Mouse (Mus musculus) neural tube, embryonic 12.5 days (tissue): Measurements from ENCODE around the gene Utrn. TPM values are rescaled to one million over a fixed set of nuclear protein-coding genes. Genes with fewer than 3 reads are reported as not detected.

Experiments used
- ATAC-seq: fragments of 200-750 bp; cut with Nextera tagmentation; 2 replicates; pipeline ENCODE4 v1.8.0; 2017; ENCODE audit warnings: low read depth, mild to moderate bottlenecking, moderate TSS enrichment, moderate library complexity; ENCODE audit not compliant: low FRiP score
- H3K27ac ChIP-seq: fragments of 300-500 bp; sonication (generic); 2 replicates; pipeline ENCODE4 v1.5.1; 2016
- H3K27me3 ChIP-seq: fragments of 300-500 bp; sonication (generic); replicated peaks from 2 replicates; pipeline ENCODE4 v1.6.1; 2016; ENCODE audit warnings: mild to moderate bottlenecking
- H3K36me3 ChIP-seq: fragments of 300-500 bp; sonication (generic); 2 replicates; pipeline ENCODE4 v1.6.1; 2016; ENCODE audit warnings: mild to moderate bottlenecking
- H3K4me1 ChIP-seq: fragments of 300-500 bp; sonication (generic); 2 replicates; pipeline ENCODE4 v1.6.1; 2016
- H3K4me2 ChIP-seq: fragments of 300-500 bp; sonication (generic); replicated peaks from 2 replicates; pipeline ENCODE4 v1.6.1; 2016; ENCODE audit warnings: mild to moderate bottlenecking
- H3K4me3 ChIP-seq: fragments of 300-500 bp; sonication (generic); 2 replicates; pipeline ENCODE4 v1.5.1; 2016
- H3K9ac ChIP-seq: fragments of 300-500 bp; sonication (generic); 2 replicates; pipeline ENCODE4 v1.6.1; 2016; ENCODE audit warnings: mild to moderate bottlenecking
- H3K9me3 ChIP-seq: fragments of 300-500 bp; sonication (generic); 2 replicates; pipeline ENCODE4 v1.6.1; 2016; ENCODE audit warnings: mild to moderate bottlenecking
- WGBS: fragments of 180-500 bp; shearing (Covaris S2); methylation state at CpG from one replicate; pipeline ENCODE4 v1.1.7; 2016; 5-methylcytosine and 5-hydroxymethylcytosine counted together
- polyA plus RNA-seq: library from polyadenylated mRNA; unstranded; fragments of >200 nt; fragmentation: Nextera tagmentation; extraction: Ambion mirVana; gene quantifications from 2 replicates; pipeline ENCODE4 v1.2.1, GENCODE M21; 2016

Gene Utrn
- polyA plus RNA-seq, 1 experiment from 2014 or later = 44.4 TPM

DNA sequence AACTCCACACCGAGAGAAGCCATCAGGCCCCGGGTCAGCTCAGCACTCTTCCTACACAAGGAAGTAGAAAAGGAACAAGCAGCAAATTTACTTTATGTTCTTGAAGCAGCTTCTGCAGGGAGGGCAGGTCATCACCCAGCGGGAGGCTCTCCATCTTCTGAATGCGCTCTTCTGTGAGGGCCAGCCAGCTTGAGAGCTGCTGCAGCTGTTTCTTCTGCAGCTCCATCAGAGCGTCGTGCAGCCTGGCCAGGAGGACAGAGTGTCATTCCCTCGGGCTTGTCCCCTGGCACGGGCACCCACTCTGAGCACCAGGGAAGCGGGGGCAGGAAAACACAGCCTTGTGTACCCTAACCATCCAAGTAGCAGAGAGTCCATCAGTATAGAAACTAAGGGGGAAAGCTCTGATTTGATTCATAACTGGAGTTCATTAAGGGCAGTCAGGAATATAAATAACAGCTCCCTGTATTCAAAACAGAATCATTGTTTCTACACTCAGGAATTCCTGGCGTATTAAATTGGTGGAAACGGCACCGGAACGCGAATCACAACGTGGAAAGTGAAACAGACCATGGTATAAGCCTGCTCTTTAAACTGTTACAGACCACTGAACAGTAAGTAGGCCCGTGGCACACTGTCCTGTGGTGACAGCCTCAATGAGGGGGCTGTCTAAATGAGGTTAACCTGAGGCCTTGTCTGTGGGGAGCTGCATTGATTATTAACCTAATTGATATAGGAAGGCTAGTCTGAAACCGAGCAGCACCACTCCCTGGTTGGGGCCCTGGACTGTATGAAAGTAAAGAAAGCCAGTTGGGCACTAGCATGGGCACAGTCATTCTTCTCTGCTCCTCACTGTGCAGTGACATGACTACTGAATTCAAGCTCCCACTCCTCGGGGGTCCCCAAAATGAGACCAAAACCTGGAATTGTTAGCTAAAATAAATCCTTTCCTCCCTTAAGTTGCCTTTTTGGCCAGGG, 132.0 kb downstream of the Utrn start:
- 33% methylated on average over 18 of the region's 18 CpGs for WGBS
- Histone ChIP-seq H3K9me3 (no peaks in the 10 kb centered on the region), H3K4me1 (peaks cover 14% of the 10 kb centered on the region), H3K9ac (no peak overlapping the region), H3K4me2 (0 out of 2 replicates have a peak overlapping the region, but pooled peaks have one; percentile 0), H3K27me3 (no peaks in the 10 kb centered on the region), H3K36me3 (peaks cover 15% of the 10 kb centered on the region; the same call in 1 of the 2 replicates), H3K4me3 (no peak overlapping the region), H3K27ac (no peak overlapping the region)
- peak; percentile 82 for ATAC-seq

GRCm38 (mm10) chr10:12735695-12736094, 133.5 kb downstream of the Utrn start:
- H3K9me3 ChIP-seq = no peaks in the 10 kb centered on the region
- H3K4me1 ChIP-seq = peaks cover 14% of the 10 kb centered on the region
- no peak overlapping the region for H3K4me3 ChIP-seq
- 96% methylated on average over 1 of the region's 1 CpGs for WGBS
- H3K36me3 ChIP-seq = peaks cover 15% of the 10 kb centered on the region; the same call in 1 of the 2 replicates
- H3K4me2 ChIP-seq = no peak overlapping the region
- no peaks in the 10 kb centered on the region for H3K27me3 ChIP-seq
- H3K27ac ChIP-seq = no peak overlapping the region
- H3K9ac ChIP-seq = no peak overlapping the region
- ATAC-seq = no peak

GRCm38 (mm10) chr10:12731459-12731858, 137.7 kb downstream of the Utrn start:
- no peak overlapping the region for H3K27ac ChIP-seq
- no peak overlapping the region for H3K9ac ChIP-seq
- H3K4me2 ChIP-seq = no peak overlapping the region
- peaks cover 8% of the 10 kb centered on the region; the same call in 1 of the 2 replicates for H3K36me3 ChIP-seq
- no peak overlapping the region for H3K4me3 ChIP-seq
- H3K9me3 ChIP-seq = no peaks in the 10 kb centered on the region
- no peak for ATAC-seq
- H3K4me1 ChIP-seq = peaks cover 1% of the 10 kb centered on the region; the same call in 1 of the 2 replicates
- H3K27me3 ChIP-seq = no peaks in the 10 kb centered on the region
- WGBS = 71% methylated on average over 5 of the region's 5 CpGs

DNA sequence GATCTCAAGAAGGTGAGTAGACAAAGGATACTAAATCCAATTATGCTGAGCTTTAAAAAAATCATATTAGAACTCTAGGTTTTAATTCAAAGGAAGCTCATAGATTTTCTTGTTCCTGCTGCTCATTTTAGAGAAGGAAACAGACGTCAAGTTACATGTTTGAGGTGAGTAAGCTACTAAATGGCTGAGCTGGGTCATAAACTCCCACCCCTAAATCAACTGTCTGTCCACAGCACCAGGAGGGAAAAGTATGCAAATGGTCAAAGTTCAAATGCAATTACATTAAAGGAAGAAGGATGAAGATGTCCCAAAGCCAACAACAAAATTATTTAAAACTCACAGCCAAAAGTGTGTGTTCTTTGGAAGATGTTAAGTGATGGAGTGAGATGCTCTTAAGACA, 139.5 kb downstream of the Utrn start:
- Histone ChIP-seq H3K9ac (no peak overlapping the region), H3K36me3 (peaks cover 3% of the 10 kb centered on the region; the same call in 1 of the 2 replicates), H3K9me3 (no peaks in the 10 kb centered on the region), H3K4me3 (no peak overlapping the region), H3K4me2 (no peak overlapping the region), H3K27me3 (no peaks in the 10 kb centered on the region), H3K27ac (no peak overlapping the region), H3K4me1 (peaks cover 18% of the 10 kb centered on the region; the same call in 1 of the 2 replicates)
- WGBS = 49% methylated on average over 1 of the region's 1 CpGs
- no peak for ATAC-seq

- Histone ChIP-seq H3K36me3 (peaks cover 3% of the 10 kb centered on the region; the same call in 1 of the 2 replicates), H3K4me2 (no peak overlapping the region), H3K9ac (no peak overlapping the region), H3K27ac (no peak overlapping the region), H3K4me1 (peaks cover 21% of the 10 kb centered on the region; the same call in 1 of the 2 replicates), H3K4me3 (no peak overlapping the region), H3K9me3 (no peaks in the 10 kb centered on the region), H3K27me3 (no peaks in the 10 kb centered on the region)
- WGBS = 88% methylated on average over 5 of the region's 5 CpGs
- ATAC-seq = no peak
Observed at GRCm38 (mm10) chr10:12729033-12729432, 140.1 kb downstream of the Utrn start.

- ATAC-seq = no peak
- H3K9me3 ChIP-seq = no peaks in the 10 kb centered on the region
- H3K4me3 ChIP-seq = no peak overlapping the region
- H3K27ac ChIP-seq = no peak overlapping the region
- H3K9ac ChIP-seq = no peak overlapping the region
- no peaks in the 10 kb centered on the region for H3K27me3 ChIP-seq
- WGBS = 95% methylated on average over 3 of the region's 3 CpGs
- H3K4me1 ChIP-seq = peaks cover 21% of the 10 kb centered on the region; the same call in 1 of the 2 replicates
- no peaks in the 10 kb centered on the region for H3K36me3 ChIP-seq
- no peak overlapping the region for H3K4me2 ChIP-seq
Observed at GRCm38 (mm10) chr10:12727881-12728280, 141.3 kb downstream of the Utrn start.

DNA sequence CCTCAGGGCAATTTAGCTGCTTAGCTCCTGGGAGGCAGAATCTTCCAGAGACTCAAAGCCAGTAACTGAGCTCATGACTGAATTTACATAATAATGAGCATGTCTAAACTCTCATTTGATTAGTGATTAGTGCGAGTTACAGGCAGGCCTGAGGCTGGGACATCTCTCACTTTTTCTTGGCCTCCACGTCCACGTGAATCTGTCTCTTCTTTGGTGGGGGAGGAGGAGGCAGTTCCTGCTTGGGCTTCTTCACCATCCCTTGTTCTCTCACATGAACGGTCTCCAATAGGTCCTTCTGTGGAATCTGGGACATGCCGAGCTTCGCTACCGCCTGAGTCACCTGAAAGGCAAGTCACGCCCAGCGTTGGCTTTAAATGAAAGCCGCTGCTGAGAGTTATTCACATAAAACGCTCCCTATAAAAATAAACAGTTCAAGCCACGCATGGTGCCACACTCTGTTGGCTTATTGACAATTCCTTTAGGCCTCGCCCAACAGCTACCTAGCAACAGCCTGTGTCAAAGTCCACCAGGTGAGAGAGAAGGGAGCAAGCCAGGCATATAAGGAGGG, 143.0 kb downstream of the Utrn start:
- WGBS = 47% methylated on average over 13 of the region's 13 CpGs
- ATAC-seq = peak; percentile 27; the same call in 1 of the 2 replicates

DNA sequence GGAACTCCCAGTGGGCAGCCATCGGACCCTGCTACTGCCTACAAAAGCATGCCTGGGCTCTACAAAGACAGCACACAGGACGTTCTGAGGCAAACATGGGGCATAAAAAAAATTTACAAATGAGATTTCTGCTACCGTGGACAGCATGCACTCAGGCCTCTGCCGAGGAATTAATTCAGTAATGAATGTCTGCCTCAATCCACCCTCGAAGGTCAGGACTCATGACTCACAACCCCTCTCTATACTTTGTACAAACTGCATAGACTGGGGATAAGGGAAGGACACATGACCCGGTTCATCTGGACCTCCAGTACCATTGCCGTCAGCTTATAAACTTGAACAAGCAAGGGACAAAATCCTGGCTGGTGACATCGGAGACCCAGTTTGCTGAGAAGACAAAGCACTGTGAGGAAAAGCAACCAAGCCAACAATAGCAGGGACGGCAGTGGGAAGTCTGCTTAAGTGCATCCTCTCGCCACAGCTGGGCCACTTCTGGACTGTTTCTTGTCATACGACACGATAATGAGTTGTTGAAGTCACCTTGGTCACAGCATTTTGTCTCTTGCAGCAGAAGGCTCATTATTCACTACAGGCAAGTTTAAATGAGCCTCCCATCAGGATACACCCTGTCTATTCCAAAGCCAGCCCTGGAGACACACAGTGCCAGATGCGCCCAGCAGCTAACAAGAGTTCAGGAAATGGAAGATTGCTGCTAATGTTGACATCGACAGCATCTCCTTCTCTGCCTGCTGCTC, 144.7 kb downstream of the Utrn start:
- no peak overlapping the region for H3K4me3 ChIP-seq
- 60% methylated on average over 14 of the region's 14 CpGs for WGBS
- no peak overlapping the region for H3K9ac ChIP-seq
- ATAC-seq = peak; percentile 49
- no peaks in the 10 kb centered on the region for H3K36me3 ChIP-seq
- no peak overlapping the region for H3K4me2 ChIP-seq
- H3K4me1 ChIP-seq = peaks cover 21% of the 10 kb centered on the region; the same call in 1 of the 2 replicates
- H3K27ac ChIP-seq = no peak overlapping the region
- H3K27me3 ChIP-seq = no peaks in the 10 kb centered on the region
- H3K9me3 ChIP-seq = no peaks in the 10 kb centered on the region

More for the DNA sequence above, 143.0 kb downstream of the Utrn start:
- Histone ChIP-seq H3K36me3 (no peaks in the 10 kb centered on the region), H3K27ac (no peak overlapping the region), H3K9ac (no peak overlapping the region), H3K27me3 (no peaks in the 10 kb centered on the region), H3K4me1 (peaks cover 21% of the 10 kb centered on the region; the same call in 1 of the 2 replicates), H3K4me2 (no peak overlapping the region), H3K4me3 (no peak overlapping the region), H3K9me3 (no peaks in the 10 kb centered on the region)

DNA sequence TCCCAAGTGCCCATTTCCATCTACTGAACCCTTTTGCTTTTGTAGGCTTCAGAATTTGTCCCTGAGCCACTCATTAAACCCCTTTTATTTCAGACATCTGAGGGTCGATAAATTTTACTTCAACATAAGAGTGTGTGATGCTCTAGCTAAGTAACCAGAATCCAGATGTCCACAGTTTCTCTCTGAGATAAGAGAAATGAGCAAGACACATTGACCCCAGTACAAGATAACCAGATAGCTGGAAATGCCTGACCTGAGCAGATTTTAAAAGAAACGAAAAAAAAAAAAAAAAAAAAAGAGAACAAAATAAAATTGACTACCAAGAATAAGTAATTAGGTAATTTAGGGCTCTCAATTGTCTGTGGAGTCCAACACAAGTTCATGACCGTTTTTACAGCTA, 145.9 kb downstream of the Utrn start:
- Histone ChIP-seq H3K9me3 (no peaks in the 10 kb centered on the region), H3K36me3 (no peaks in the 10 kb centered on the region), H3K4me2 (no peak overlapping the region), H3K27me3 (no peaks in the 10 kb centered on the region), H3K27ac (no peak overlapping the region), H3K4me3 (no peak overlapping the region), H3K4me1 (peaks cover 21% of the 10 kb centered on the region; the same call in 1 of the 2 replicates), H3K9ac (no peak overlapping the region)
- no peak for ATAC-seq
- WGBS = 63% methylated on average over 3 of the region's 3 CpGs

DNA sequence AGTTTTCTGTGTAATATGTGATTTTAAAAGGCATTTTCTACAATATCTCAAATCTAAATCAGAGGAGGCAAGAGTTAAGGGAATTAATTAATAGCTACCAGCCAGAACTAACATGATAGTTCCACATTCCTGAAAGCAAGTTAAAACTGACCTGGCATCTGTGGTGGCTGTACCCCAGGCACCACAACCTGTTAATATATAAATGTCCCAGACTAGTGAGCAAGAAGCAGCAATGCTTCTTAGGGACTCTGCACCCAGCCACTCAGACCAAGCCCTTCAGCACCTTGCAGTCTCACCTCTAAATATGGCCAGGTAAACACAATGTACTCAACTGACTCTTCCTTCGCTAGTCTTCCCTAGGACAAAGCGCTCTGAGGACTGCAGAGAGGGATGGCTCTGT, 147.1 kb downstream of the Utrn start:
- Histone ChIP-seq H3K9me3 (no peaks in the 10 kb centered on the region), H3K36me3 (no peaks in the 10 kb centered on the region), H3K27ac (no peak overlapping the region), H3K9ac (no peak overlapping the region), H3K27me3 (no peaks in the 10 kb centered on the region), H3K4me2 (no peak overlapping the region), H3K4me1 (peaks cover 21% of the 10 kb centered on the region; the same call in 1 of the 2 replicates), H3K4me3 (no peak overlapping the region)
- WGBS = 95% methylated on average over 2 of the region's 2 CpGs
- ATAC-seq = no peak

GRCm38 (mm10) chr10:12718386-12718785, 150.8 kb downstream of the Utrn start:
- 93% methylated on average over 8 of the region's 8 CpGs for WGBS
- Histone ChIP-seq H3K4me3 (no peak overlapping the region), H3K4me2 (no peak overlapping the region), H3K9me3 (no peaks in the 10 kb centered on the region), H3K9ac (no peak overlapping the region), H3K27me3 (no peaks in the 10 kb centered on the region), H3K4me1 (no peaks in the 10 kb centered on the region), H3K36me3 (no peaks in the 10 kb centered on the region), H3K27ac (no peak overlapping the region)
- no peak for ATAC-seq

- no peak overlapping the region for H3K27ac ChIP-seq
- no peaks in the 10 kb centered on the region for H3K9me3 ChIP-seq
- no peaks in the 10 kb centered on the region for H3K36me3 ChIP-seq
- H3K4me1 ChIP-seq = no peaks in the 10 kb centered on the region
- WGBS = 93% methylated on average over 3 of the region's 3 CpGs
- no peak overlapping the region for H3K9ac ChIP-seq
- no peaks in the 10 kb centered on the region for H3K27me3 ChIP-seq
- no peak overlapping the region for H3K4me2 ChIP-seq
- no peak for ATAC-seq
- no peak overlapping the region for H3K4me3 ChIP-seq
Observed at GRCm38 (mm10) chr10:12717381-12717780, 151.8 kb downstream of the Utrn start.
